Mouse (Mus musculus): ENCODE results near the gene Rgs12.

GRCm38 (mm10) chr5:35000323-35000722, 51.1 kb downstream of the Rgs12 start:
- no peak for TF ChIP-seq CTCF (IDR thresholded peaks at IDR 0.05)
- TF ChIP-seq POLR2A (IDR thresholded peaks at IDR 0.05; ENCODE audit: insufficient read depth, low read depth, low read length) = no peak

Data from heart, adult 2 months (tissue).